Mouse (Mus musculus): ENCODE results near the gene Phc3. TPM values are rescaled to one million over a fixed set of nuclear protein-coding genes. Genes with fewer than 3 reads are reported as not detected.

Phc3 gene
- total and polyA plus RNA-seq, 2 experiments, result 9.8 to 13.3 TPM

- H3K9ac ChIP-seq (ENCODE audit: low read depth, low read length), result peak overlapping the region; percentile 95
- TF ChIP-seq CTCF (IDR thresholded peaks at IDR 0.05; ENCODE audit: low read depth, low read length) (no peak), POLR2A (IDR thresholded peaks at IDR 0.05; ENCODE audit: extremely low read depth, insufficient read depth, low read length) (no peak)
- H3K79me2 ChIP-seq (ENCODE audit: control insufficient read depth, insufficient read depth, low read length), result peaks cover 12% of the 10 kb centered on the region; the same call in 1 of the 2 replicates
- peak overlapping the region; percentile 85 for H3K4me3 ChIP-seq (ENCODE audit: insufficient read depth, low read depth, low read length)
- peak overlapping the region; percentile 50 for H3K27ac ChIP-seq (replicated peaks; ENCODE audit: insufficient read depth, low read depth, low read length)
- WGBS, result under 1% methylated on average over 45 of the region's 49 CpGs
- no peaks in the 10 kb centered on the region for H3K36me3 ChIP-seq (ENCODE audit: control insufficient read depth, insufficient read depth, low read length)
- no peaks in the 10 kb centered on the region for H3K27me3 ChIP-seq (ENCODE audit: control insufficient read depth, insufficient read depth, low read length)
- DNase-seq (ENCODE audit: extremely low read depth, low read depth, low spot score), result peak; percentile 64
- H3K4me1 ChIP-seq (ENCODE audit: control insufficient read depth, insufficient read depth, low read length), result peaks cover 12% of the 10 kb centered on the region
Measured at GRCm38 (mm10) chr3:30995899-30996687, 26.9 kb upstream of the Phc3 start.

GRCm38 (mm10) chr3:30995283-30995898 lies 26.2 kb upstream of the Phc3 start, which contains the start of gene Prkci:
Gene Prkci (plus strand): TSS chr3:30995747.
- Histone ChIP-seq H3K79me2 (ENCODE audit: control insufficient read depth, insufficient read depth, low read length) (peaks cover 11% of the 10 kb centered on the region; the same call in 1 of the 2 replicates), H3K36me3 (ENCODE audit: control insufficient read depth, insufficient read depth, low read length) (no peaks in the 10 kb centered on the region), H3K27me3 (ENCODE audit: control insufficient read depth, insufficient read depth, low read length) (no peaks in the 10 kb centered on the region), H3K4me1 (ENCODE audit: control insufficient read depth, insufficient read depth, low read length) (peaks cover 12% of the 10 kb centered on the region), H3K9ac (ENCODE audit: low read depth, low read length) (peak within 1 kb of the TSS; percentile 95), H3K4me3 (ENCODE audit: insufficient read depth, low read depth, low read length) (peak within 1 kb of the TSS; percentile 85), H3K27ac (replicated peaks; ENCODE audit: insufficient read depth, low read depth, low read length) (peak within 1 kb of the TSS; percentile 50)
- WGBS, result 0% methylated on average over 47 of the region's 50 CpGs
- DNase-seq (ENCODE audit: extremely low read depth, low read depth, low spot score), result peak; percentile 91
- peak; percentile 60; the same call in 1 of the 2 replicates for TF ChIP-seq POLR2A (IDR thresholded peaks at IDR 0.05; ENCODE audit: extremely low read depth, insufficient read depth, low read length)
- no peak for TF ChIP-seq CTCF (IDR thresholded peaks at IDR 0.05; ENCODE audit: low read depth, low read length)

- Histone ChIP-seq H3K27ac (replicated peaks; ENCODE audit: insufficient read depth, low read depth, low read length) (no peak overlapping the region), H3K9ac (ENCODE audit: low read depth, low read length) (no peak overlapping the region), H3K4me3 (ENCODE audit: insufficient read depth, low read depth, low read length) (peak overlapping the region; percentile 56), H3K27me3 (ENCODE audit: control insufficient read depth, insufficient read depth, low read length) (no peaks in the 10 kb centered on the region), H3K36me3 (ENCODE audit: control insufficient read depth, insufficient read depth, low read length) (no peaks in the 10 kb centered on the region), H3K4me1 (ENCODE audit: control insufficient read depth, insufficient read depth, low read length) (peaks cover 7% of the 10 kb centered on the region), H3K79me2 (ENCODE audit: control insufficient read depth, insufficient read depth, low read length) (peaks cover 11% of the 10 kb centered on the region; the same call in 1 of the 2 replicates)
- 8% methylated on average over 6 of the region's 6 CpGs for WGBS
- no peak for TF ChIP-seq POLR2A (IDR thresholded peaks at IDR 0.05; ENCODE audit: extremely low read depth, insufficient read depth, low read length)
- no peak for TF ChIP-seq CTCF (IDR thresholded peaks at IDR 0.05; ENCODE audit: low read depth, low read length)
- DNase-seq (ENCODE audit: extremely low read depth, low read depth, low spot score), result peak; percentile 34
Measured at GRCm38 (mm10) chr3:30994859-30995258, 25.6 kb upstream of the Phc3 start.

- Histone ChIP-seq H3K27ac (replicated peaks; ENCODE audit: insufficient read depth, low read depth, low read length) (no peak overlapping the region), H3K36me3 (ENCODE audit: control insufficient read depth, insufficient read depth, low read length) (no peaks in the 10 kb centered on the region), H3K27me3 (ENCODE audit: control insufficient read depth, insufficient read depth, low read length) (no peaks in the 10 kb centered on the region), H3K4me3 (ENCODE audit: insufficient read depth, low read depth, low read length) (no peak overlapping the region), H3K9ac (ENCODE audit: low read depth, low read length) (no peak overlapping the region), H3K79me2 (ENCODE audit: control insufficient read depth, insufficient read depth, low read length) (peaks cover 9% of the 10 kb centered on the region; the same call in 1 of the 2 replicates), H3K4me1 (ENCODE audit: control insufficient read depth, insufficient read depth, low read length) (no peaks in the 10 kb centered on the region; the same call in 1 of the 2 replicates)
- peak; percentile 24 for DNase-seq (ENCODE audit: extremely low read depth, low read depth, low spot score)
- TF ChIP-seq POLR2A (IDR thresholded peaks at IDR 0.05; ENCODE audit: extremely low read depth, insufficient read depth, low read length) (no peak), CTCF (IDR thresholded peaks at IDR 0.05; ENCODE audit: low read depth, low read length) (no peak)
Measured at GRCm38 (mm10) chr3:30993066-30993573, 23.9 kb upstream of the Phc3 start.

GRCm38 (mm10) chr3:30992161-30992560 lies 22.9 kb upstream of the Phc3 start:
- Histone ChIP-seq H3K36me3 (ENCODE audit: control insufficient read depth, insufficient read depth, low read length) (no peaks in the 10 kb centered on the region), H3K9ac (ENCODE audit: low read depth, low read length) (no peak overlapping the region), H3K27ac (replicated peaks; ENCODE audit: insufficient read depth, low read depth, low read length) (no peak overlapping the region), H3K79me2 (ENCODE audit: control insufficient read depth, insufficient read depth, low read length) (peaks cover 4% of the 10 kb centered on the region; the same call in 1 of the 2 replicates), H3K4me3 (ENCODE audit: insufficient read depth, low read depth, low read length) (no peak overlapping the region), H3K27me3 (ENCODE audit: control insufficient read depth, insufficient read depth, low read length) (no peaks in the 10 kb centered on the region), H3K4me1 (ENCODE audit: control insufficient read depth, insufficient read depth, low read length) (no peaks in the 10 kb centered on the region; the same call in 1 of the 2 replicates)
- 63% methylated on average over 7 of the region's 7 CpGs for WGBS
- TF ChIP-seq CTCF (IDR thresholded peaks at IDR 0.05; ENCODE audit: low read depth, low read length) (no peak), POLR2A (IDR thresholded peaks at IDR 0.05; ENCODE audit: extremely low read depth, insufficient read depth, low read length) (no peak)
- no peak for DNase-seq (ENCODE audit: extremely low read depth, low read depth, low spot score)

Data from liver, adult 2 months (tissue).